Mouse (Mus musculus): ENCODE results near the gene Pole2.

- TF ChIP-seq KAT2A (conservative IDR thresholded peaks at IDR 0.05; ENCODE audit: low read depth, low read length) (no peak), CTCF (IDR thresholded peaks at IDR 0.05 in 2 of 3, conservative IDR thresholded peaks at IDR 0.05 in 1 of 3; ENCODE audit: control insufficient read depth in 1 of 3, insufficient read depth in 1 of 3, low read depth in 2 of 3, low read length in 3 of 3, poor library complexity in 1 of 3, severe bottlenecking in 1 of 3) (no peak), CHD1 (IDR thresholded peaks at IDR 0.05; ENCODE audit: low read depth, low read length) (no peak), MAFK (IDR thresholded peaks at IDR 0.05; ENCODE audit: borderline replicate concordance, low read depth, low read length) (no peak), POLR2A (IDR thresholded peaks at IDR 0.05; ENCODE audit: control insufficient read depth in 1 of 2, insufficient read depth in 1 of 2, low read depth in 1 of 2, low read length in 2 of 2, poor library complexity in 1 of 2) (no peak), POLR2AphosphoS5 (IDR thresholded peaks at IDR 0.05; ENCODE audit: borderline replicate concordance, low read depth, low read length) (no peak), TAL1 (IDR thresholded peaks at IDR 0.05; ENCODE audit: low read length) (no peak), ELF1 (IDR thresholded peaks at IDR 0.05; ENCODE audit: low read depth, low read length) (no peak), BHLHE40 (IDR thresholded peaks at IDR 0.05; ENCODE audit: borderline replicate concordance, low read depth, low read length) (no peak), TBP (IDR thresholded peaks at IDR 0.05; ENCODE audit: low read depth, low read length) (no peak)
These were observed 37.9 kb downstream of the Pole2 start for GRCm38 (mm10) chr12:69190074-69190473.

Data from MEL (cell line).